Mouse (Mus musculus) spleen, postnatal 10 days (tissue): ENCODE data around the gene Hist1h2bc.
A peak's percentile ranks its signal among the peaks of the same experiment; 100 is the strongest.

ENCODE experiments used
- DNase-seq, 2 experiments: peaks; one replicate each; pipeline ENCODE4 v3.0.0; 2021 to 2022; ENCODE audit warnings: low spot score in 2 of 2

Gene Hist1h2bc

GRCm38 (mm10) chr13:23683755-23684281 is at the start of gene Hist1h2bc, which contains the start of gene Hist1h2ac:
TSS of gene Hist1h2bc (plus strand) at chr13:23684199.
TSS of gene Hist1h2ac (minus strand) at chr13:23683948.
- DNase-seq: peak; percentile 87 to 93

DNA sequence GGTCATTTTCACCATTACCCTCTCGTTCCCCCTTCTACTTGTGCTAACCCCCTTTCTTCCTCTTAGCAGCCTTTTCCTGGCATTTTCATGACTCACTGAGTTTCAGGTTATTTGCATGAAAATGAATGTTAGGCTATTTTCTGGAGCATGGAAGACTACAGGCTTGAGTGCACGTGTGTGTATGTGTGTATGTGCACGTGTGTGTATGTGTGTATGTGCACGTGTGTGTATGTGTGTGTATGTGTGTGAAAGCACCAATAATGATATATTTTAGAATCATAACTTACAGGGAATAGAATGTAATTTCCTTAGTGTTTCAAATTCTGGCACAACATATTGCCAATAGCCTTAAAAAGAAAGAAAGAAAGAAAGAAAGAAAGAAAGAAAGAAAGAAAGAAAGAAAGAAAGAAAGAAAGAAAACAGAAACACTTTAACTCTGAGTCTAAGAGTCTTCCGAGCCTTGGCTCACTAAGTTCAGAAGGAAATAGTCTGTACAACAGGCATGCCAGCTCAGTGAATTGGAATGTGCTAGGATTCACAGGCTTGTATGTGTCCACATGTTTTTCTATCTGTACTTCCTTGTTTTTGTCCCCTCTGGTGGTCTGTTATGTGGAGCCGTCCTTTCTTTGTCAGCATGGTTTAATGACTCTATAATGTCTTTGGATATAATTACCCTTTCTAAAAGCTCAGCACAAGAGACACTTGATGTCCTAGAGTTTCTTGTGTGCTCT is 24.2 kb upstream of the Hist1h2bc start:
- DNase-seq: no peak

DNA sequence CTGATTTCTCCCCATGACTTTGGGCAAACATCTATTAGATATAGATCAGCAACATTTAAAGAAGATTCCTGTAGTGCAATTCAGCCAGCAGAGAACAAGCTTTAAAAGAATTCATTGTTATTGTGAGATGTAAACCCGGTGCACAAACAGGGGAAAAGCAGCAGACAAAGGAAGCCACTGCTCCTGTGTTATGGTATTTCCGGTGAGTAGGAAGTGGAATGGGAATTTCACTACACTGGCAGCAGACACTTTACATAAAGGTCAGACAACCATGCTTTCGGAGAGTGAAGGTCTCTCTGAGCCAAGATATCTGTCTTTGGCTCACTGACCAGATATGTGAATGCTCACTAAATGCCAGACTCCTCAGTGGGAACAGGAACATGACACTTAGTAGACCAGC is 21.5 kb upstream of the Hist1h2bc start:
- no peak for DNase-seq

DNA sequence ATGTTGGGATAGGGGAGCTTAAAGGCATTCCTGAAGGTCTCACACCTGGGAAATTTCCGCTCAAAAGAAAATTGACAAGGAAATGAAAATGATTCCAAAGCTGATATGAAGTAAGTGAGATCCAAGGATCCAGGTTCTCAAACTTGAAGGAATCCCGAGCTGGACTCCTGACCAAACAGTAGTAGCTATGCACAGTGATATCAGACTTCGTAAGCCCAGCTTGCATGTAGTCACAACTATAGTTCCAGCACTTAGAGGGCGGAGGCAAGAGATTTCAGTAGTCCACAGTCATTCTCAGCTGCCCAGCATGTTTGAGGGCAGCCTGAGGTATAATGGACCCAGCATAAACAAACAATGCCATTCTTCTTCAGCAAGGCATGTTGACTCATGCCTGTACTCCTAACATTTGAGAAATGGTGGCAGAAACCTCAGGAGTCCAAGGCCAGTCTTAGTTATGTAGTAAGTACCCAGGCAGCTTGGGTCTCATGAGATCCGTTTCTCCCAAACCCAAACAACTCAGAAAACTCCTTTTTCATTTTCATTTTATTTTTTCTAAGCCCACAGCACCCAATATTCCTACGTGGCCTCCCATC is 1.9 kb upstream of the Hist1h2bc start:
- peak in 1 of 2 experiments; percentile 28 for DNase-seq

DNA sequence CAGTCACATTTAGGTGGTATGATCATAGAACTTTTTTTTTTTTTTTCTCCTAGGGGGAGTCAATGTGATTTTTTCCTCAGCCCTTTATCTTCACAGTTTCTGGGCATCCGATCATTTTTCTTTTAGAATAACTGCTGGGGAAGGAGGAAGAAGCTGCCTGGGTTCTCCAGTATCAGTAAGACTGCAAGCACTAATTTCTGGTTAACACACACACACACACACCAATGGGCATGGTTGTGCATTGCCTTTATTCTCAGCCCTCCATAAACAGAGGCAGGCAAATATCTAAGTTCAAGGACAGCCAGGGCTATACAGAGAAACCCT is 1.4 kb upstream of the Hist1h2bc start:
- peak in 1 of 2 experiments; percentile 32 for DNase-seq

DNA sequence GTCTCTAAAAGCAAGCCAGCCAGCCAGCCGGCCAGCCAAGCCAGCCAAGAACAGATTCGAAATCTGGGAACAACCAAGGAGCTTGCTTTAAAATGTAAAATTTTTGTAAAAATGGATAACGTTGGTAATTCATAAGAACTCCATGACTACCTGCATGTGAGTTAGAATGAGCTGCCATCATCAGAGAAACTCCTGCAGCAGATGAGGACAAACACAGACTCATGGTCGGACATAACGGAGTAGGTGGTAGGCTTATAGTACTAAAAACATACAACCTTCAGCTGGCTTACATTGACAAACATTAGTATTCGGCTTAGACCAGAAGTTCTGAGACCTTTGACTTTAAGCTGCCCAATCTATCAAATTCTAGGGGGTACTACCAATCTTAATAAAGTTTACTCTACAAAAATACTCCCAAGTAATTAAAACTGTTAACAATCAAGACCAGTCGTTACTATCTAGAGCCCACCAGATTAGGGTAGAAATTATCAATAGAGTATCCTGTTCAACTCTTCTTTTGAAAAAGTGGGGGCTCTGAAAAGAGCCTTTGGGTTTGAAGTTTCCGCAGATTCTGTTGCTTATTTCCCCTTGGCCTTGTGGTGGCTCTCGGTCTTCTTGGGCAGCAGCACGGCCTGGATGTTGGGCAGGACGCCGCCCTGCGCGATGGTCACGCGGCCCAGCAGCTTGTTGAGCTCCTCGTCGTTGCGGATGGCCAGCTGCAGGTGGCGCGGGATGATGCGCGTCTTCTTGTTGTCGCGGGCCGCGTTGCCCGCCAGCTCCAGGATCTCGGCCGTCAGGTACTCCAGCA is 848 bp upstream of the Hist1h2bc start:
- DNase-seq: peak; percentile 38 to 42

DNA sequence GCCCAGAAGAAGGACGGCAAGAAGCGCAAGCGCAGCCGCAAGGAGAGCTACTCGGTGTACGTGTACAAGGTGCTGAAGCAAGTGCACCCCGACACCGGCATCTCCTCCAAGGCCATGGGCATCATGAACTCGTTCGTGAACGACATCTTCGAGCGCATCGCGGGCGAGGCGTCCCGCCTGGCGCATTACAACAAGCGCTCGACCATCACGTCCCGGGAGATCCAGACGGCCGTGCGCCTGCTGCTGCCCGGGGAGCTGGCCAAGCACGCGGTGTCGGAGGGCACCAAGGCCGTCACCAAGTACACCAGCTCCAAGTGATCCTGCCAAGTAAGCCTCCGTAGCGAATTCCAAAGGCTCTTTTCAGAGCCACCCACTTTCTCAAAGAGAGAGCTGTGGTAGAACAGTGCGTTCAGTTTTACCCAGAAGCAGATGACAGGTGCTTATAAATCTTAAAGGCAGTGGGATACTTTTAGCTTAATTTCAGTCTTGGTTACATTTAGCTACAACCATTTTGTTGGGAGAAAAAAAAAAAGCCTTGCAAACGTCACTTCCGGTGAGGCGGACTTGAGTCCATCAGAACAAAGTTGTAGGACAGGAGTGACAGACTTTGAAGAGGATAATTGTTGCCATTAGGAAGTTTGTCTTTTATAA is 421 bp downstream of the Hist1h2bc start:
- DNase-seq: peak; percentile 66 to 72

- peak; percentile 41 to 47 for DNase-seq
Measured at GRCm38 (mm10) chr13:23685121-23685861, 1.3 kb downstream of the Hist1h2bc start.

DNA sequence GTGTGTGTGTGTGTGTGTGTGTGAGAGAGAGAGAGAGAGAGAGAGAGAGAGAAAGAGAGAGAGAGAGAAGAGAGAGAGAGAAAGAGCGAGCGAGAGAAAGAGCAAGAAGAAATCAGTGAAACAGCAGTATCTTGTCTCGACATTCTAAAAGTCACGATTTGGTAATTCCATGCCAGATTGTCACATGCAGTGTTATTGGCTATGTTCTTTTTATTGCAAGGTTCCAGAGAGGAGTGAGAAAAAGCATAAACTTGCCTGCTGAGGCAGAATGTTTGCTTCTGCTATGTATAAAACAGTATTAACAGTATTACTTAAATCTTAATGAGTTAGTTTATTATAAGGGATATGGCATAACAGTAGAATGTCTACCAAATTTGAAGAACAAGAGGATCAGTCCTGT is 2.0 kb downstream of the Hist1h2bc start:
- DNase-seq: no peak

DNA sequence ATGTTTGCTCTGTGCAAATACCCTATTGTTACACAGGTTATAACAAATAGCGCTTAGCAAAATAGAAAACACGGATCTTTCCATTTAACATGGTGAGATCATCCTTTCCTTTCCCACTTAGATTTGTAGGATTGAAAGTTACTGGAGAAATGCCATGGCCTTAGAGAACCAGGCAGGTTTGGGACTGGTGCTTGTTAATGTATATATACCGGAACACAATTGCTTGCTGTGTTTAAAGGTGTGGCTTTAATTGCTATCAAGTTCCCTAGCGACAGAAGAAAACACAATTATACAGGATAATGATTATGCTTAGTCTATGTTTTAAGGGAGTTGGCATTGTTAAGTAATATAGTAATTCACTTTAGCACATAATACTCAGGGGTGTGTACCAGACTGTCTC is 3.2 kb downstream of the Hist1h2bc start:
- no peak for DNase-seq

DNA sequence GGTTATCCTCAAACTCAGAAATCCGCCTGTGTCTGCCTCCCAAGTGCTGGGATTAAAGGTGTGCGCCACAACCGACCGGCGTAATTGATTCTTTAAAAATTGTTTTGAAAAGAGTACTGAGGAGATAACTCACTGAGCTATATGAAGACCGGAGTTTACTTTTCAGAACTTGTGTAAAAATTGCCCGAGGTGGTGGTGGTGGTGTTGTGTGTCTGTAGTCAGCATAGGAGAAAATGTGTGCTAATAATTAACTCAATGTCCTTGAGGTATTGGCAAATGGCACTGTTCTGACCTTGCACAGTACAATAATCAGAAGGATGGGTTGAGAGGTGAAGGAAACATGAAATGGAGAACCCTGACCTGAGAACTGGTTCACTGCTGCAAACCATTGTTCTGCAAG is 3.9 kb downstream of the Hist1h2bc start:
- DNase-seq: no peak

GRCm38 (mm10) chr13:23688956-23689355 is 5.0 kb downstream of the Hist1h2bc start:
- DNase-seq: no peak

- no peak for DNase-seq
Measured at GRCm38 (mm10) chr13:23689459-23689858, 5.5 kb downstream of the Hist1h2bc start.

DNA sequence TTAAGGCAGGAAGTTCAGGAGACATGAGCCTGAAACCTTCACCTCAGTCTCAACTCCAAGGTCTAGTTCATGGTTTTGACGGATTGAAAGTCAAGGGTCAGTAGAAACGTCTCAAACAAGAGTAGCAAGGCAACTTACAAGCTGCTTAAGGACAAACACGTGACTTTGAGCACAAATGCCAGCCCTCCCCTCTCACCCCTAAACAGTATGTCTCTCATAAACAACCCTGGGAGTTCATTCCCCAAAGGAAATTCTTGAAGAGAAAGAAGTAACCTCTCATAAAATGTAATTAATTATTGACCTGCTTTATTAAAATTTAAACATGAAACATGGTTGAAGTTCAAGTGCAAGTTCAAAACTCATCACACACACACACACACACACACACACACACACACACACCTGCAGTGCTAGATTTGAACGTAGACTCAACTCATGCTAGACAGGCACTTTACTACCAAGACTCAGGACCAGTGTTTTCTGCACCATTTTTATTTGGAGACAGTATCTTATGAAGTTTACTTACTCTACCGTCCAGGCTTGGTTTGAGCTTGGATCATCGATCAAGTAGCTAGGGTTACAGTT is 9.9 kb downstream of the Hist1h2bc start:
- DNase-seq: peak in 1 of 2 experiments; percentile 1

DNA sequence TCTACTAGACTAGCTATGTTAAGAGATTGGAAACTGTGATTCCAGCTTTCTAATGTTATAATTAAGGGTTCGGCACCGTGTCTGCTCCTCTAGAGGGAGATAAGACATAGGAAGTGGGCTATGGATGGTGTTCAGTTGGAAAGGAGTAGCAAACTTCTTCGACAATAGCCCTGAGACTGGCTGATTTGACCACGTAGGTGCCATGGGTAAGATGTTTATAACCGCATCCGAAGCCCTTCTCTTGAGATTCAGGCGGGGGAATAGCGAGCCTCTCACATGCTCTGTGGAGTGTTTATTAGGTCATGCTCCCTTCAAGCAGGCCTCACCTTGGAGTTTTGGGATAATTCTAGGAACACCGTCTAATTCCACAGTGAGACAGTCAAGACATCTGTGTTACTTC is 11.0 kb downstream of the Hist1h2bc start:
- no peak for DNase-seq

- no peak for DNase-seq
Measured at GRCm38 (mm10) chr13:23695514-23695913, 11.5 kb downstream of the Hist1h2bc start, which contains the start of gene Hist1h1t. TSS of gene Hist1h1t (plus strand) at chr13:23695814.

- DNase-seq: peak; percentile 52 to 58
Measured at GRCm38 (mm10) chr13:23696061-23696474, 12.1 kb downstream of the Hist1h2bc start.

- DNase-seq: peak; percentile 64 to 87
Measured at GRCm38 (mm10) chr13:23697491-23698299, 13.7 kb downstream of the Hist1h2bc start.

DNA sequence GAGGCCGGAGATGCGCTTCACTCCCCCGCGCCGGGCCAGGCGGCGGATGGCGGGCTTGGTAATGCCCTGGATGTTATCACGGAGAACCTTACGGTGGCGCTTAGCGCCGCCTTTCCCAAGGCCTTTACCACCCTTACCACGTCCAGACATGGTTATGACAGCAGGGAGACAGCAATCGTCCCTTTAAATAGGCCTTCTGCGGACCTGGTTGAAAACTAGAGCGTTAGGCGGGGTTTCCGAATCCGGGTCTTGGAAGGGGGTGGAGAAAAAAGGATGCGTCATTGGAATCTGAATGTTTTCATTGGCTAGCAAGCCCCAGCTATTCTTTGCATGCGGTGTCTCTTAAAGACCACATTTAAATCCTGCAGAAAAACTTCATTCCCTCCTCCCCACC is 14.3 kb downstream of the Hist1h2bc start, which contains the start of gene Hist1h4c:
Gene Hist1h4c, minus strand, starts transcription at position 155 of the 394 bp plus-strand sequence.
- peak; percentile 99 to 100 for DNase-seq

DNA sequence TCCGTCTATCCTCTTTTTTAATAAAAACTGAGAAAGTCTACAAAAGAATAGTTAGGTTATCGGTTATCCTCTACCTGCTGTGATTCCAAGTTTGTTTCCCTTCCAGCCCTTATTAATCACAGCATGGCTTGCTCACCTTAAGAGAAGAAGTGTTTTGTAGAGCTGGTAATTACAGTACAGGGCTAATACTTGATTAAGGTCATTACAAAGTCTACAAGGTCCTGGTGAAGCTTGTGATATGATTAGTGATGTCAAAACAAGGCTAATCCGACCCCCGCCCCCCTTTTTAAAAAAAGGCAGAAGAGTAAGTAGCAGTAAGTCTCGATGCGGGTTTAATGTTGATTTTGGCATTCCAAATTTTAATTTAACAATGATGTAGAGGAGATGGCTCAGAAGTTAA is 15.0 kb downstream of the Hist1h2bc start:
- DNase-seq: peak; percentile 3 to 6
